Mouse (Mus musculus) thymus, postnatal 36 days (tissue): Measurements from ENCODE around the gene Ola1.

Experiments used
- DNase-seq, 2 experiments: peaks; one replicate each; pipeline ENCODE4 v3.0.0; 2022; ENCODE audit warnings: mixed read lengths in 2 of 2

Gene Ola1

DNA sequence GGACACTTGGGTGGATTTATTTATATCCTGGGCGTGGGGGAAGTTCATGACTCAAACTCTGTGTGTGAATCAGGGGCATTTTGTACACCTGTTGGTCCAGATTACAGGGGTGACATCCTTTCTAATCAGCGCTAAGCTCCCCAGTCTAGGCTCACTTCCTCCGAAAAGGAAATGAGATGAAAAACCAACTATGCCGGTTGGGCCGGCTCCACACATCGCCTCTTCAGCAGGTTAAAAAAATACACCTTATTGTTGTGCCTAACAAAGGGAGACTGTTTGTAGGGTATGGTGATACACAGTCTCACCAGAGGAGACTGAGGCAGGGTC lies 158.5 kb downstream of the Ola1 start:
- DNase-seq, result no peak

DNA sequence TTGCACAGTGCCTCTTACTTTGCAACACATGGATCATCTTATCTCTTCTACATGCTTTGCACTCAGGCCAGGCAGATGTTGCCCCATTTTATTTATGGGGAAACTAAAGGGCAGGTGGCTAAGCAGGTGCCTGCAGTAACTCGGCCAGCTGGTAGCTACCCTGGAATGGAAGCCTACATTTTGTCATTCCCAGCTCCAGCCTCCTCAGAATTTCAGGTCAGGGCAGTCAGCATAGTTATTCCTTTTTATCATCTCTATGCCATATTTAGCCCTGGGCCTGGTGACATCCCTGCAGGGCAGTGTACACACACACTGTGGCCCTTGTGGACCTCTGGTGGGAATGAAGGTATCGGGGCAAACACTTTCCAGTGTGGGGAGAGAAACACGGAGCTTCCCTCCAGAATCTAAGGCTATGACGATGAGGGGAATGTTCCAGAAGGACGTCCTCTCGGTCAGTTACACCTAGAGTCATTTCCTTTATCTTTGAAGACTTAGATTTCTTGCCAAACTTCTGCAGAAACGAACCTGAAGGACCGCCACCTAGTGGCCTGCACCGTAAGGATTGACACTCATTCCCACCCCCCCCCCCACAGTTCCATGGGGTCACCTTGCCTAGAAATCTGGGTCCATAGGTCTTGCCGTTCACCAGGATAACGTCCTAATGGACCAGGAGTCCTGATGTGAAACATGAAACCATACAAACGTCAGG lies 159.0 kb downstream of the Ola1 start:
- DNase-seq, result peak; percentile 57 to 67

DNA sequence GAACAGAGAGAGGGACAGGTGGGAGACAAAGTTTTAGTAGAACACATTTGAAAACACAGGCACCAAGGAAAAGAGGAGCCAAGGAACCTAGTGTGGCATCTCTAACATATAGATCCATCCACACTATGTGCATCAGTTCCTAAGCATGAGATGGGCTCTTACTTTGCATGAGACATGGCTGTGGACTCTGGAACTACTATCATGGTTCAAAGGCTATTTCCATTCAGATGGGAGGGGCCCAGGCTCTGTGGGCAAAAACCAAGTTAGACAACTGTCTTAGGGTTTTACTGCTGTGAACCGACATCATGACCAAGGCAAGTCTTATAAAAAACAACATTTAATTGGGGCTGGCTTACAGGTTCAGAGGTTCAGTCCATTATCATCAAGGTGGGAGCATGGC lies 160.4 kb downstream of the Ola1 start:
- DNase-seq, result no peak

DNA sequence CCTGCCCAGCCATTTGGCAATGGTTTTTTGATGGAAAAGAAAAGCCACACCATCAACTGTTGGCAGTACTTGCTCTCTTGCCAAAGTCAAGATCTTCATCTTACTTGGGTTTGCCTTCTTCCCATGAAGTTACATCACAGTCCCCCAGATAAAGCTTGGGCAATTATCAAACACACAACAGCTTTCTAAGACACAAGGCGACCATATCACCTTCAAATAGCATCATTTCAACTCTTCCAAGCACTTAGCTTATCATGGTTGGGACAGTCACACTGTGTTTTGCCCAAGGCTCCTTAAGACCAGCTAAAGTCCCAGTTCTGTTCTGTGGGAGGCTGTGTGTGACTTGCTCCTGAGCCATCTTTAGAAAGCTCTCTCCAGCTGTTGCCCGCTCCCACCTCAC lies 161.1 kb downstream of the Ola1 start:
- no peak for DNase-seq

DNA sequence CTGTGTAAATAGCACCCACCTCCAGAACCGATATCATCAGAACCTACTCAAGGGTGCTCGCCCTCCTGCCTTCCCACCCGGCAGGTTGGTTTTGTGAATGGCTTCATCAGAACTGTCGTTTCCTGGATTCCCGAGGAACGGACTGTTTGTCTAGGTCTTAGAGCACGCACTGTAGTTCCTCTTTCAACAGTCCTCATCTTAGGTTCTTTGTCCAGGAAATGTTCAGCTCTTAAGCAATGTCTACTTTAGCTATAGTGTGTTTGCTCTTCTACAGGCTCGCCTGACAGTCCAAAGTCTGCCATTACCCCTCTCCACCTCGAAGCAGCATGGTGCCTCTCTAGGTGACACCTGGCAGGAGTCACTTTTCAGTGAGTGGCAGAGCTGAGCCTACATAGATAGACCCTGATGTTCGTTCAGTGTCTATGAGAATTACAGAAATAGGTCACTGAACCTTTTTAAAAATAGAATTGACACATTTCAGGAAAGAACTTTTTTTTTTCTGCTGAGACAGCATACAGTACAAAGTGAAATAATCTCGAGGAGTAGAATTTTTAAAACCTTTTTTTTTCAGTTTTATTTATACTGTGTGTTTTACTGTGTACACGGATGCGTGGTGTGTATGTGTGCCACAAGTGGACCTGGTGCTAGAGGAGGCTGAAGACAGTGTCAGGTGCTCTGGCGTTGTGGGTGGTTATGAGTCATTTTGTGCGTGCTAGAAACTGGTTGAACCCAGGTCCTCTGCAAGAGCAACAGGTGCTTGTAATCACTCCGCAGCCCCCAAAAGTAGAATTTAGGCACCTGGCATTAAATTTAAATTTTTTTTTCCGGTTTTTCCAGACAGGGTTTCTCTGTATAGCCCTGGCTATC lies 162.4 kb downstream of the Ola1 start:
- DNase-seq, result no peak

GRCm38 (mm10) chr2:73053791-73054490 lies 164.8 kb downstream of the Ola1 start:
- DNase-seq, result peak; percentile 16 to 41

DNA sequence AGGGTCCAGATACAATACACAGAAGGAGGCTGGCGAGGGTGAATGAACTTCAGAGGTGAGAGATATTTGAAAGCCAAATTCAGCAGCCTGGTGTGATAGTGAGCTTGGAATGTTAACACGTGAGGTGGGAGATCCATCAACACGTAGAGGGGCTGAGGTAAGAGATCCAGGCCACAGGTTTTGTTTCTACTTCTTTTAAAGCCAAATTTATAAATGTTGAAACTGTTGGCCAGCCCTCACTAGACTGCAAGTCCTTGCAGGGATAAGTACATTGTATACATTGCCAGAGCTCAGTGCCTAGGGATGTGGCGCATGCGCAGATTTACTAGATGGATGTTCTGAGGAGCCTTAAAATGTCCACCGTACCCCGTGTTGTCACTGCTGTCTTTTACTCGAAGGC lies 168.3 kb downstream of the Ola1 start:
- no peak for DNase-seq

- no peak for DNase-seq
Observed at GRCm38 (mm10) chr2:73049977-73050376, 168.7 kb downstream of the Ola1 start.

- no peak for DNase-seq
Observed at GRCm38 (mm10) chr2:73049001-73049684, 169.6 kb downstream of the Ola1 start.

GRCm38 (mm10) chr2:73047061-73047741 lies 171.5 kb downstream of the Ola1 start:
- DNase-seq, result no peak

GRCm38 (mm10) chr2:73046576-73046975 lies 172.1 kb downstream of the Ola1 start:
- no peak for DNase-seq

- no peak for DNase-seq
Observed at GRCm38 (mm10) chr2:73045505-73045904, 173.2 kb downstream of the Ola1 start.
